Mouse (Mus musculus): ENCODE measurements around the gene Pnck. TPM values are rescaled to one million over a fixed set of nuclear protein-coding genes. Genes with fewer than 3 reads are reported as not detected.

Pnck gene
- polyA plus RNA-seq, 1 experiment from 2014 or later: 194 TPM

DNA sequence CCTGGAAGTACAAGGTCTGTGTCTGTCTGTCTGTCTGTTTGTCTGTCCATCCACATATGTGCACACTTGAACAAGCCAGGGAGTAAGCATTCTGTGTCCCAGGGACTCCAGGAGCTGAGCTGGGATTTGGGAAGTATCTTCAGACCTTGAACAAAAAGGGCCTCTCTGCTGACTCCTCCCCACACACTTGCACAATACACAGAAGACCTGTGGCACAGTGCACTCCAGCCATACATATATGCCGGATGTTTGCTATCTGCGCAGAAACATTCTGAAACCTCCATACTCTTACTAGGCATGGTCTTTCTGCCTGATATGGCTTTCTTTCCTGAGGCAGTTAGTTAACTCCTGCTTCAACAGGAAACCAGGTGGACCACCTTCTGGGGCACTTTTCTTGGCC is 40.0 kb downstream of the Pnck start:
- Histone ChIP-seq H3K4me3 (ENCODE audit: low read length) (no peak overlapping the region), H3K4me1 (ENCODE audit: control insufficient read depth, insufficient read depth, low read depth, low read length) (no peaks in the 10 kb centered on the region), H3K36me3 (ENCODE audit: control insufficient read depth, insufficient read depth, low read length) (no peaks in the 10 kb centered on the region), H3K27ac (ENCODE audit: low read depth, low read length) (no peak overlapping the region), H3K9ac (ENCODE audit: low read depth, low read length) (no peak overlapping the region), H3K27me3 (replicated peaks; ENCODE audit: control insufficient read depth, insufficient read depth, low read length) (no peaks in the 10 kb centered on the region), H3K9me3 (ENCODE audit: control insufficient read depth, low read length) (no peaks in the 10 kb centered on the region), H3K4me2 (ENCODE audit: low read length) (no peak overlapping the region)
- 93% methylated on average over 2 of the region's 2 CpGs for WGBS
- ATAC-seq: no peak

- no peaks in the 10 kb centered on the region for H3K27me3 ChIP-seq (replicated peaks; ENCODE audit: control insufficient read depth, insufficient read depth, low read length)
- no peaks in the 10 kb centered on the region for H3K36me3 ChIP-seq (ENCODE audit: control insufficient read depth, insufficient read depth, low read length)
- H3K4me1 ChIP-seq (ENCODE audit: control insufficient read depth, insufficient read depth, low read depth, low read length): no peaks in the 10 kb centered on the region
- H3K4me3 ChIP-seq (ENCODE audit: low read length): no peak overlapping the region
- H3K9ac ChIP-seq (ENCODE audit: low read depth, low read length): no peak overlapping the region
- H3K27ac ChIP-seq (ENCODE audit: low read depth, low read length): no peak overlapping the region
- no peak overlapping the region for H3K4me2 ChIP-seq (ENCODE audit: low read length)
- H3K9me3 ChIP-seq (ENCODE audit: control insufficient read depth, low read length): no peaks in the 10 kb centered on the region
- no peak for ATAC-seq
Measured at GRCm38 (mm10) chrX:73619401-73619800, 40.5 kb downstream of the Pnck start.

DNA sequence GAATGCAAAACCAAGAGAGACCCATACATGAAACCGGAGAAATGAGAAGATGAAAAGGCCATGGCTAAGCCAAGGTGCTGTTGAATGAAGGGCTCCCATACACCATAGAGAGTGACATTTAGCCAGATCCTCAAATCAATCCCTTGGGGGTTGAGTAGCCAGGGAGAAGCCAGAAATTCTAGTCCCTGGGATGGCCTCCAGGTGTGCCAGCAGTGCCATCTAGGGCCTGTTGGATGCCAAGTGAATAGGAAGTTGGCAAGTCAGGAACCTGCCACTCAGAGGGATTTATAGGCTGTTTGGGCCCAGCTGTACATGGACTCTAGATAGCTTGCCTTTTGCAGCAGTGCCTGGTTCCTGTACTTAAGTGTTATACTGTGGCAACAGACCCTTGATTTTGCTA is 44.0 kb downstream of the Pnck start:
- no peaks in the 10 kb centered on the region for H3K4me1 ChIP-seq (ENCODE audit: control insufficient read depth, insufficient read depth, low read depth, low read length)
- 100% methylated on average over 1 of the region's 1 CpGs for WGBS
- no peak for ATAC-seq
- H3K27me3 ChIP-seq (replicated peaks; ENCODE audit: control insufficient read depth, insufficient read depth, low read length): no peaks in the 10 kb centered on the region
- no peaks in the 10 kb centered on the region for H3K36me3 ChIP-seq (ENCODE audit: control insufficient read depth, insufficient read depth, low read length)
- no peak overlapping the region for H3K4me2 ChIP-seq (ENCODE audit: low read length)
- H3K4me3 ChIP-seq (ENCODE audit: low read length): no peak overlapping the region
- H3K27ac ChIP-seq (ENCODE audit: low read depth, low read length): no peak overlapping the region
- H3K9ac ChIP-seq (ENCODE audit: low read depth, low read length): no peak overlapping the region
- no peaks in the 10 kb centered on the region for H3K9me3 ChIP-seq (ENCODE audit: control insufficient read depth, low read length)

DNA sequence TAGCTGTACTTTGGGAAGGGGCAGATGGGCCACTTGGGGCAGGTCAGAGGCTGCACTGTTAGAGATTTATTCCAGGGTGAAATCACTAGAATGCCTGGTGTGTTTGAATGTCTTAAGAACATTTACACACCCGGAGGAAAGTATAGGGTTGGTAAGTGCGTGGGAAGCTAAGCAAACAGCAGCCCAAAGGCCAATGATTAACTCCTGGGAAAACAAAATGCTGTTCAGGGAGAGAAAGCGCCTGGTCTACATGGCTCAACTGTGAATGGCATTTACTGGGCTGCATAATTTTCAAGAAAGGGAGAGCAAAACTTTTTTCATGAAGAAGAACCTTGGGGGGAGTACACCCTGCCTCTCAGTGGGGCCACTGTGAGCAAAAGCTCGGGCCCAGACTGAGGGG is 46.3 kb downstream of the Pnck start:
- no peaks in the 10 kb centered on the region for H3K36me3 ChIP-seq (ENCODE audit: control insufficient read depth, insufficient read depth, low read length)
- H3K9ac ChIP-seq (ENCODE audit: low read depth, low read length): no peak overlapping the region
- H3K4me3 ChIP-seq (ENCODE audit: low read length): no peak overlapping the region
- no peaks in the 10 kb centered on the region for H3K27me3 ChIP-seq (replicated peaks; ENCODE audit: control insufficient read depth, insufficient read depth, low read length)
- no peaks in the 10 kb centered on the region for H3K4me1 ChIP-seq (ENCODE audit: control insufficient read depth, insufficient read depth, low read depth, low read length)
- H3K4me2 ChIP-seq (ENCODE audit: low read length): no peak overlapping the region
- WGBS: 65% methylated on average over 4 of the region's 4 CpGs
- no peaks in the 10 kb centered on the region for H3K9me3 ChIP-seq (ENCODE audit: control insufficient read depth, low read length)
- ATAC-seq: no peak
- no peak overlapping the region for H3K27ac ChIP-seq (ENCODE audit: low read depth, low read length)

Other genes with a start within 250 kb of the Pnck start
- 1.7 and 1.9 TPM in 2 replicates for gene Zfp92, start 249.0 kb downstream of the Pnck start, polyA plus RNA-seq (2015; fragmentation: Nextera tagmentation; extraction: Ambion mirVana)
- gene Trex2, start 224.8 kb downstream of the Pnck start, polyA plus RNA-seq (2015; fragmentation: Nextera tagmentation; extraction: Ambion mirVana): not detected in 2 replicates
- 68.4 and 70.7 TPM in 2 replicates for gene Haus7, start 201.1 kb downstream of the Pnck start, polyA plus RNA-seq (2015; fragmentation: Nextera tagmentation; extraction: Ambion mirVana)
- gene Bgn, start 176.5 kb downstream of the Pnck start, polyA plus RNA-seq (2015; fragmentation: Nextera tagmentation; extraction: Ambion mirVana): 23.2 and 40.9 TPM in 2 replicates
- gene Atp2b3, start 157.0 kb downstream of the Pnck start, polyA plus RNA-seq (2015; fragmentation: Nextera tagmentation; extraction: Ambion mirVana): 8.9 and 9.1 TPM in 2 replicates
- 0.67 and 0.84 TPM in 2 replicates for gene Dusp9, start 20.7 kb downstream of the Pnck start, polyA plus RNA-seq (2015; fragmentation: Nextera tagmentation; extraction: Ambion mirVana)
- gene Slc6a8, start 13.0 kb upstream of the Pnck start, polyA plus RNA-seq (2015; fragmentation: Nextera tagmentation; extraction: Ambion mirVana): 6.0 and 7.1 TPM in 2 replicates
- gene Bcap31, start 56.1 kb upstream of the Pnck start, polyA plus RNA-seq (2015; fragmentation: Nextera tagmentation; extraction: Ambion mirVana): 144 and 154 TPM in 2 replicates
- gene Abcd1, start 56.5 kb upstream of the Pnck start, polyA plus RNA-seq (2015; fragmentation: Nextera tagmentation; extraction: Ambion mirVana): 13.1 and 13.2 TPM in 2 replicates
- 0.90 and 1.2 TPM in 2 replicates for gene Plxnb3, start 97.0 kb upstream of the Pnck start, polyA plus RNA-seq (2015; fragmentation: Nextera tagmentation; extraction: Ambion mirVana)
- gene Srpk3, start 114.3 kb upstream of the Pnck start, polyA plus RNA-seq (2015; fragmentation: Nextera tagmentation; extraction: Ambion mirVana): 1.9 and 4.4 TPM in 2 replicates
- gene Idh3g, start 126.8 kb upstream of the Pnck start, polyA plus RNA-seq (2015; fragmentation: Nextera tagmentation; extraction: Ambion mirVana): 275 and 285 TPM in 2 replicates
- 145 and 162 TPM in 2 replicates for gene Ssr4, start 126.9 kb upstream of the Pnck start, polyA plus RNA-seq (2015; fragmentation: Nextera tagmentation; extraction: Ambion mirVana)
- 3.1 and 4.0 TPM in 2 replicates for gene Pdzd4, start 164.9 kb upstream of the Pnck start, polyA plus RNA-seq (2015; fragmentation: Nextera tagmentation; extraction: Ambion mirVana)
- gene Avpr2, start 232.0 kb upstream of the Pnck start, polyA plus RNA-seq (2015; fragmentation: Nextera tagmentation; extraction: Ambion mirVana): 0.11 and 0.20 TPM in 2 replicates
- gene L1cam, start 236.0 kb upstream of the Pnck start, polyA plus RNA-seq (2015; fragmentation: Nextera tagmentation; extraction: Ambion mirVana): 109 and 139 TPM in 2 replicates

Data from hindbrain, embryonic 16.5 days (tissue).